Mouse (Mus musculus) testis, postnatal 10 days (tissue): ENCODE data around the gene Akt2.
A peak's percentile ranks its signal among the peaks of the same experiment; 100 is the strongest.

Experiments used
- DNase-seq: peaks from one replicate; pipeline ENCODE4 v3.0.0; 2021; ENCODE audit warnings: low spot score

Akt2 gene

DNA sequence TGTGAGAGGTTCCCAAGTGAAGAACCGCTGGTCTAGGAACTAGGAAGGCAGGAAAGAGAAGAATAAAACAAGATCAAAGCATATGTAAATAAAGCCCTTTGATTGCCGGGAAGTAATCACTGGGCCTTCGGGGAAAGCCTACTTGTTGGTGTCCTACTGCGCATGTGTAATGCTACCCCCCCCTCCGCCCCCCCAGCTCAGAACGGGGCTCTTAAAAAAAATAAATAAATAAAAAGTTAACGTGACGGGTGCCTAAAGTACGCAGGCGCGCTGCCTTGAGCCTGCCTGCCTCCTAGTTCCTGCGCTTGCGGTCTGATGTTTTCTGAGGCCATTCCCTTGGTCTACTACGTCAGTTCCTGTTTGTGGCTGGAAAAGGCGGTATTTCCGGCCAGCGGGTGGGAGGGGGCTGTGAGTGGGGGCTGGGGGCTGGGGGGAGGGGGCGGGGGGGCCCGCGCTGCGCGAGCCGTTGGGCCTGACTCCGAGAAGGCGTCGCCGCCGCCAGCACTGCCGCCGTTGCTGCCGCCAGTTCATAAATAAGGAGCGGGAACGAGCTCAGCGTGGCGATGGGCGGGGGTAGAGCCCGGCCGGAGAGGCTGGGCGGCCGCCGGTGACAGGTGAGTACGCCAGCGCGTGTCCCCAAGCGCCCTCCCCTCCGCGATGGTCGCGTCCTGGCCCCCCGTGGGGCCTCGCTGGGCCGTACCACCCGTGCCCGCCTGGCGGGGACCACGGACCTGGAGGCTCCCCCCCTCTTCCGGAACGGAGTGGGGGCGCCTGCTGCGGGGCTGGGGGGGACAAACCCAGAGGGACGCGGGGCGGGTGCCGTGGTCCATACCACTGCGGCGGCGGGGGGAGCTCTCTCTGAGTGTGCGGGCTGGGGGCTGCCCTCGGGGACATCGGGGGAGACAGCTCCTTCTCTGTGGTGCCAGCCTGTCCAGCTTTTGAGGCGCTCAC is at the start of gene Akt2:
TSS of gene Akt2 (plus strand) at position 287 of the 951 bp plus-strand sequence.
- peak; percentile 88 for DNase-seq

DNA sequence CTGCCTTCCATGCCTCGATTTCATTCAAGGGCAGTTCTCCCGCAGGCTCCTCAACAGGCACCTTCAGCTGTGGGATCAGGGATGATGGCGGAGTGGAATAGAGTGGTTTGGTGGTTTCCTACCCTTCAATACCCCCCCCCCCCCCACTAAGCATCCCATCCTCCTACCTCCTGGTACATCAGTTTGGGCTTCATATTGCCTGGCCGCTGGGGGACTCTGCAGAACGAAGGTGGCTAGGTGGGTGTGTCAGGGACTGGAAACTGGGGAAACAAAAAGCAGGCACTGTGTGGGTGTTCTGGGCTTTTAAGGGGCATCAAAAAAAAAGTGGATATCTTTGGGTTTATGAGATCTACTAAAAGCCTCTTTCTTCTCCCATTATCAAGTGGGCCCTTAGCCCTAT is 49.4 kb upstream of the Akt2 start:
- DNase-seq, result no peak

- DNase-seq, result peak; percentile 89
These were observed 48.8 kb upstream of the Akt2 start for GRCm38 (mm10) chr7:27542392-27543033.

- DNase-seq, result no peak
These were observed 48.3 kb upstream of the Akt2 start for GRCm38 (mm10) chr7:27543065-27543464.

GRCm38 (mm10) chr7:27543851-27544250 is 47.5 kb upstream of the Akt2 start:
- DNase-seq, result no peak

GRCm38 (mm10) chr7:27544675-27545370 is 46.5 kb upstream of the Akt2 start:
- DNase-seq, result no peak

- DNase-seq, result no peak
These were observed 41.8 kb upstream of the Akt2 start for GRCm38 (mm10) chr7:27549597-27549996.

GRCm38 (mm10) chr7:27552070-27552469 is 39.3 kb upstream of the Akt2 start:
- no peak for DNase-seq

DNA sequence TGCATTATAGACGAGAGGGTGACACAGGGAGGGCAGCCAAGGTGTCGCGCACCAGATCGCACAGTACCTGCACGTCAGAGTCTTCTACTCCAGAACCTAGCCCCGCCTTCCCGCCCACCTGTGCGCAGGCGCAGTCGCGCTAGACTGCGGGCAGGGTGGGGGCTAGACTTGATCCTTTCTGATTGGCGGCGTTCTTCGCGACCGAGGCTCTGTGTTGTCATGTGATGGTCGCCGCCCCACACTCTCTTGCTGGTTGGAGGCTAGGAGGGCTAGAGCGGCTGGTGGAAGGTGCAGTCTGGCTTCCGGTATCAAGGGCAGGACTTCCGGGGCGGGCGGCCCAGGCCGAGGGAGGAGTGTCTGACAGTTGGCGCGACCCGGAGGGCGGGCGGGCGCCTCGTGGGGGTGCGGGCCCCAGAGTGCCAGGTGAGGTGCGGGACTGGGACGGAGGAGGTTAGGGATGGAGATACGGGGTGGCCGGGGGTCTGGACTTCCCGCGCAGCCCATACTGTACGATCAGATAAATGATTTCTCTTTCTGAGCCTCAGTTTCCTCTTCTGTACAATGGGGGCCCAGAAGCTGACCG is 38.3 kb upstream of the Akt2 start, which contains the start of the genes Pld3 and 2310022A10Rik:
TSS of gene Pld3 (minus strand) at position 288 of the 583 bp plus-strand sequence.
TSS of gene 2310022A10Rik (plus strand) at position 303 of the 583 bp plus-strand sequence.
- peak; percentile 94 for DNase-seq

GRCm38 (mm10) chr7:27560291-27560887 is 31.0 kb upstream of the Akt2 start:
- no peak for DNase-seq

DNA sequence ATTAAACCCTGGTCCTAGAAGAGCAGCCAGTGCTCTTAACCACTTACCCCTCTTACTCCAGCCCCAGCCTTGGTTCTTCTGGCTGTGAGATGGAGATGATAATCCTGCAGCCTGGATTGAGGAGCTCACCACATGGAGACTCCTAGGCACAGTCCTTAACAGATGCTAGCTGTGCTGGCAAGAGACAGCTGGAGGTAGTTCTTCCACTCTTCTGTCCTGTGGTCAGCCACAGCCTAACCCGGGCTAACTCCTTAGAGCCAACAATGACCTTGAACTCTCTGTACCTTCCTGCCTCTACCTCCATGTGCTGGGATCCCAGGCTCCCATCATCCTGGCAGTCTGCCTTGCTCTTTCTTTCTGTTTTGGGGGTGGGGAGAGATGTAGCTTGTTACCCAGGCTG is 30.4 kb upstream of the Akt2 start:
- DNase-seq, result no peak

DNA sequence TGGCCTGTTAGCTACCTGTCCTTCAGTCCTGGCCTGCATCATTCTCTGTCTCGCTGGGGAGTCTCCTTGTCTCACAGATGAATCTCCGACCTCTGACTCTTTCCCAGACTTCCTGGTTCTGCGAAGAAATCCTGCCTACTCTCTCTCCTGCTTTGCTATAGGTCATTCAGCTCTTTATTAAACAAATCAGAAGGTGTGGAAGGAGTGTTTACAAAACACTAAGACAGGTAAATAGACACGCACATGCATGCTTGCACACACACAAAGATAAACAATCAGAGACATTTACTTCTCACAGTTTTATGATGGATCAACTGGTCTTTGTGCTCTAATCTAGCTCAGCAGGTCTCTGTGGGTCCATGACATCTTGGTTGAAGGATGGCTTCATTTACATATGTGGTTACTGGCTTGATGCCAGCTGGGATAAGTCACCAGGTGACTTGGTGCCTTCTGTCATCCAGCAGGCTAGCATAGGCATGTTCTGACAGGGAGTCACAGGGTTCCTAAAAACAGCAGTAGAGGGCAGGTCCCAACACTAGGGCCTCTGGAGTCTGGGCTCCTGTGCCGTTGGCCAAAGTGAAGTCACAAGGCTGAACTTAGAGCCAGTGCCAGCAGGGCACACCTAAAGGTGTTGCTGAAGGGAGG is 21.6 kb upstream of the Akt2 start:
- no peak for DNase-seq

DNA sequence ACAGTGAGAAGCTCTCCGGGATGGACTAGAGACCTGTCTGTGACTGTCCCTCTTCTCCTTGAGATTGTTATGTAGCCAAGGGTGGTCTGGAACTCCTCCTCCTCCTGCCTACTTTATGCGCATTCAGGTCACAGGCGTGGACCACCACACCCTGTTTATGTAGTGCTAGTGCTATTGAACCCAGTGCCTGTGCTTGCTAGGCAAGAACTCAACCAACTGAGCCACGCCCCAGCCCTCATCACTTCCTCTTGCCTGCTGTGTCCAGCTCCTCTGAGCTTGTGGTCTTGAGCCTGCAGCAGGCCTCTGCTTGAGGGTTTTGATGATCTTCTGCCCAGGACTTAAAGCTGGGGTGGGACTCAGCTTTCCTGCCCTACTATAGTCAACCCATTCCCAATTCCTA is 19.2 kb upstream of the Akt2 start:
- DNase-seq, result no peak

DNA sequence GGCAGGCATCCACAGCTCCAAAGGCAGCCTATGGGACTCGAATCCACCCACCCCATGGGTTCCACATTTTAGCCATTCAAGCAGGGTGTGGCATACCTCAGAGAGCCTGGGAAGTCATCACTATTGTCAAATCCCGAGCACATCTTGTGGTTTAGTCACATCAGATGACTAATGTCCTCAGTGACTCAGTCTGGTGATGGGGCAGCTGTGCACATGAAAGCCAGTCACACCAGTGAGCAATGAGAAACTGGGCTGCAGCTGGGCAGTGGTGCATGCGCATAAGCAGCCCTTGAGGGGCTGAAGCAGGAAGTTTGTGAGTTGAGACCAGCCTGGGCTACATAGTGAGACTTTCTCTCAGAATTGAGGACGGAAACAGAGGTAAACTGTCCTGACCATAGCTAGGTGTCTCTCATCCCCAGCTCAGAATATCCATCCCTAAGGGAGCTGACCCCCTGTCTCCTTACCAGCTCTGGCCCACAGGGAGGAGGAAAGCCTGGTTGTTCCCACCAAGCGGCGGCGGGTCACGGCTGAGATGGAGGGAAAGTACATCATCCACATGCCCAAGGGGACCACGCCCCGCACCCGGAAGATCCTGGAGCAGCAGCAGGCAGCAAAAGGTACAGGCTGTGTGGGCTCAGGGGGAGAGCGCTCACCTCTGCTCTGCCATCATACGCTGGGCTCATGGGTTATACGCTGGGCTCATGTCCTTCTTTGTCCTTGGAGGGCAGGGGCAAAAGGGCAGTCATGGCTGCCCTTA is 17.1 kb upstream of the Akt2 start:
- DNase-seq, result no peak

- DNase-seq, result no peak
These were observed 14.4 kb upstream of the Akt2 start for GRCm38 (mm10) chr7:27576914-27577313.

DNA sequence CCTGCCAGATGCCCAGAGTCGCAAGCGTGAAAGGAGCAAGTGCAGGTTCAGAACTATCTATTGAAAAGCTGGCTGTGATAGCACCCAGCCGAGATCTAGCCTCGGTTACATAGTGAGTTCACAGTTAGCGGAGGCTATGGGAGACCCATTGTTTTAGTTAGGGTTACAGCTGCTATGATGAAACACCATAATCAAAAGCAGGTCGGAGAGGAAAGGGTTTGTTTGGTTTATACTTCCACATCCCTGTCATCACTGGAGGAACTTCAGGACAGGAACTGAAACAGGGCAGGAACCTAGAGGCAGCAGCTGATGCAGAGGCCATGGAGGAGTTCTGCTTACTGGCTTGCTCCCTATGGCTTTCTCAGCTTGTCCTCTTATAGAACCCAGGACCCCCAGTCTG is 13.8 kb upstream of the Akt2 start:
- DNase-seq, result no peak

DNA sequence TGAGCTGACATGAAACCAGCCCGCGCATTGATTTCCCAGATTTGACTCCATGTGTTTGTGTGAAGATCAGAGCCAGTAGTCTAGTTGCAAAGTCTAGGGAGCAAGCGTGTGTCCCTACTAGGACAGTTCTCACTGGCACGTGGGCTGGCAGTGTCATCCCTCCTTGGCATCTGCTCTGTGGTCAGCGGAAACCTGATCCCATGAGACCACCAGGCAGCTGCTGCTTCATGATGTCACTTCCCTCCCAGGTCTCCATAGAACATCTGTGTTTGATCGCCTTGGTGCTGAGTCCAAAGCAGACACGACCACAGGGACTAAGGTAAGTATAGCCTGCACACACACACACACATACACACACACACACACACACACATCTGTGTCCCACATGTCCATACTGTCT is 12.9 kb upstream of the Akt2 start:
- DNase-seq, result no peak

GRCm38 (mm10) chr7:27580380-27581174 is 10.8 kb upstream of the Akt2 start:
- no peak for DNase-seq

DNA sequence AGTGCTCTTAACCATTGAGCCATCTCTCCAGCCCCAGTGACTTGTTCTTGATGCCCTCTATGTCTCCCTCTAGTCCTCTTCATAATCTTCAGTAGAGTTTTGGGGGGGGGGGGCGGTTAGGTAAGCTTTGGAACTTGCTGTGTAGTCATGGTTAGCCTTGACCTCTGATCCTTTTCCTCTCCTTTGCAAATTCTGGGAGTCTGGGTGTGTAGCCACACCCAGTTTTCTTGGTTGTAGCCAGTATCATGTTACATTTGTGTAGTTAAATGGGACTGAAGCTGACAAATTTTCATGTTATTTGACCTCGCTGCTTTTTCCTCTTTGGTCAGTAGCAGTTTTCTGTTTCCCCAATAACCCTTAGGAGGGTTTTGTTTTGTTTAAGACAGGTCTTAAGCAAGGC is 4.5 kb upstream of the Akt2 start:
- no peak for DNase-seq

- no peak for DNase-seq
These were observed 3.6 kb upstream of the Akt2 start for GRCm38 (mm10) chr7:27587741-27588140.
